Mouse (Mus musculus): ENCODE results near the gene Spopl.

- TF ChIP-seq CTCF (IDR thresholded peaks at IDR 0.05; ENCODE audit: extremely low read depth, insufficient read length, insufficient replicate concordance, low read depth, low read length) = no peak
- no peak for TF ChIP-seq POLR2A (IDR thresholded peaks at IDR 0.05; ENCODE audit: low read depth, low read length)
These were observed 3.1 kb downstream of the Spopl start for GRCm38 (mm10) chr2:23568775-23569174.
